Mouse (Mus musculus) MEL (cell line): ENCODE measurements at regions not wholly inside any gene's neighbourhood (a gene's known extent, or its start where the extent isn't known, plus 50 kb on each side); places are given as distances from the start of the nearest gene placed in this dataset.

Experiments
- DNase-seq: peaks from one replicate; pipeline ENCODE4 v3.0.0; 2011; ENCODE audit warnings: low read depth, low spot score
- H3K27ac ChIP-seq: 2 replicates; pipeline ENCODE4 v1.5.1; 2012; ENCODE audit warnings: low read depth, mild to moderate bottlenecking, control low read depth, low read length, moderate library complexity; ENCODE audit not compliant: control insufficient read depth
- H3K27me3 ChIP-seq, 2 experiments: fragments of 150-350 bp in 1 of 2; sonication (generic) in 1 of 2; 2 replicates each; pipeline ENCODE4 v1.6.1; 2012; ENCODE audit warnings: low read length in 2 of 2, mild to moderate bottlenecking in 2 of 2, improper control_type of control experiment in 1 of 2, moderate library complexity in 1 of 2; ENCODE audit not compliant: insufficient read depth in 2 of 2, control insufficient read depth in 1 of 2
- H3K36me3 ChIP-seq, 2 experiments: 2 replicates each; pipeline ENCODE4 v1.6.1; 2012 to 2014; ENCODE audit warnings: low read length in 2 of 2, improper control_type of control experiment in 1 of 2, inconsistent platforms in 1 of 2, mild to moderate bottlenecking in 1 of 2; ENCODE audit not compliant: insufficient read depth in 2 of 2, control insufficient read depth in 1 of 2
- H3K4me1 ChIP-seq, 2 experiments: fragments of 150-350 bp in 1 of 2; sonication (generic) in 1 of 2; 2 replicates each; pipeline ENCODE4 v1.6.1; 2012; ENCODE audit warnings: low read length in 2 of 2, improper control_type of control experiment in 1 of 2, mild to moderate bottlenecking in 1 of 2; ENCODE audit not compliant: insufficient read depth in 2 of 2, control insufficient read depth in 1 of 2
- H3K4me3 ChIP-seq, 2 experiments: fragments of 150-350 bp in 1 of 2; sonication (generic) in 1 of 2; 2 replicates each; pipeline ENCODE4 v1.5.1; 2012; ENCODE audit warnings: low read depth in 2 of 2, low read length in 2 of 2, mild to moderate bottlenecking in 2 of 2, moderate library complexity in 2 of 2, control low read depth in 1 of 2, improper control_type of control experiment in 1 of 2; ENCODE audit not compliant: control insufficient read depth in 1 of 2, insufficient read depth in 1 of 2
- H3K79me2 ChIP-seq: 2 replicates; pipeline ENCODE4 v1.6.1; 2012; ENCODE audit warnings: mild to moderate bottlenecking, low read length, moderate library complexity; ENCODE audit not compliant: control insufficient read depth, poor library complexity, insufficient read depth
- H3K9ac ChIP-seq: 2 replicates; pipeline ENCODE4 v1.6.1; 2012; ENCODE audit warnings: low read depth, mild to moderate bottlenecking, control low read depth, low read length, moderate library complexity; ENCODE audit not compliant: control insufficient read depth, poor library complexity, severe bottlenecking
- H3K9me3 ChIP-seq: fragments of 150-350 bp; sonication (generic); replicated peaks from 2 replicates; pipeline ENCODE4 v1.6.1; 2012; ENCODE audit warnings: mild to moderate bottlenecking, low read length, improper control_type of control experiment, moderate library complexity; ENCODE audit not compliant: insufficient read depth
- BHLHE40 ChIP-seq: IDR thresholded peaks from 2 replicates; pipeline ENCODE4 v1.6.1; 2012; ENCODE audit warnings: low read depth, mild to moderate bottlenecking, inconsistent platforms, low read length, improper control_type of control experiment, borderline replicate concordance
- CTCF ChIP-seq, 3 experiments: IDR thresholded peaks in 2 of 3; conservative IDR thresholded peaks in 1 of 3; 2 replicates each; pipeline ENCODE4 v1.5.1; 2011 to 2012; ENCODE audit warnings: low read length in 3 of 3, low read depth in 2 of 3, mild to moderate bottlenecking in 2 of 3, improper control_type of control experiment in 1 of 3, inconsistent platforms in 1 of 3, mixed read lengths in 1 of 3, moderate library complexity in 1 of 3; ENCODE audit not compliant: control insufficient read depth in 1 of 3, insufficient read depth in 1 of 3, poor library complexity in 1 of 3, severe bottlenecking in 1 of 3
- E2F4 ChIP-seq: IDR thresholded peaks from 2 replicates; pipeline ENCODE4 v1.6.1; 2011; ENCODE audit warnings: low read depth, low read length, improper control_type of control experiment, borderline replicate concordance
- ELF1 ChIP-seq: IDR thresholded peaks from 2 replicates; pipeline ENCODE4 v1.6.1; 2014; ENCODE audit warnings: low read depth, mild to moderate bottlenecking, inconsistent platforms, low read length, improper control_type of control experiment, moderate library complexity
- EP300 ChIP-seq, 2 experiments: IDR thresholded peaks; 2 replicates each; pipeline ENCODE4 v1.6.1; 2011; ENCODE audit warnings: improper control_type of control experiment in 2 of 2, low read length in 2 of 2, low read depth in 1 of 2, mild to moderate bottlenecking in 1 of 2
- ETS1 ChIP-seq: IDR thresholded peaks from 2 replicates; pipeline ENCODE4 v1.6.1; 2012; ENCODE audit warnings: low read depth, mild to moderate bottlenecking, inconsistent platforms, low read length, improper control_type of control experiment, moderate library complexity
- GABPA ChIP-seq: IDR thresholded peaks from 2 replicates; pipeline ENCODE4 v1.6.1; 2012; ENCODE audit warnings: low read depth, mild to moderate bottlenecking, inconsistent platforms, low read length, improper control_type of control experiment, moderate library complexity
- GATA1 ChIP-seq: IDR thresholded peaks from 2 replicates; pipeline ENCODE4 v1.6.1; 2011; ENCODE audit warnings: low read depth, low read length, improper control_type of control experiment
- HCFC1 ChIP-seq: IDR thresholded peaks from 2 replicates; pipeline ENCODE4 v1.6.1; 2012; ENCODE audit warnings: low read depth, mild to moderate bottlenecking, inconsistent platforms, low read length, improper control_type of control experiment, moderate library complexity
- JUND ChIP-seq: IDR thresholded peaks from 2 replicates; pipeline ENCODE4 v1.6.1; 2011; ENCODE audit warnings: low read depth, mild to moderate bottlenecking, improper control_type of control experiment, low read length
- KAT2A ChIP-seq: conservative IDR thresholded peaks from 2 replicates; pipeline ENCODE4 v1.6.1; 2012; ENCODE audit warnings: low read depth, low read length, improper control_type of control experiment, inconsistent platforms
- MAFK ChIP-seq: IDR thresholded peaks from 2 replicates; pipeline ENCODE4 v1.6.1; 2011; ENCODE audit warnings: low read depth, mild to moderate bottlenecking, low read length, improper control_type of control experiment, borderline replicate concordance
- MEF2A ChIP-seq: IDR thresholded peaks from 2 replicates; pipeline ENCODE4 v1.6.1; 2014; ENCODE audit warnings: low read depth, mild to moderate bottlenecking, inconsistent platforms, low read length, improper control_type of control experiment; ENCODE audit not compliant: poor library complexity, insufficient replicate concordance, severe bottlenecking; ENCODE audit errors: extremely low read depth
- MXI1 ChIP-seq: IDR thresholded peaks from 2 replicates; pipeline ENCODE4 v1.6.1; 2011; ENCODE audit warnings: mild to moderate bottlenecking, low read depth, low read length, improper control_type of control experiment
- MYB ChIP-seq: IDR thresholded peaks from 2 replicates; pipeline ENCODE4 v1.6.1; 2011; ENCODE audit warnings: mild to moderate bottlenecking, low read depth, low read length, improper control_type of control experiment
- NELFE ChIP-seq: IDR thresholded peaks from 2 replicates; pipeline ENCODE4 v1.6.1; 2011; ENCODE audit warnings: low read depth, low read length, improper control_type of control experiment
- POLR2A ChIP-seq, 2 experiments: IDR thresholded peaks; 2 replicates each; pipeline ENCODE4 v1.6.1; 2011 to 2012; ENCODE audit warnings: low read length in 2 of 2, mild to moderate bottlenecking in 2 of 2, control low read depth in 1 of 2, improper control_type of control experiment in 1 of 2, low read depth in 1 of 2, moderate library complexity in 1 of 2; ENCODE audit not compliant: control insufficient read depth in 1 of 2, insufficient read depth in 1 of 2, poor library complexity in 1 of 2
- POLR2AphosphoS2 ChIP-seq: IDR thresholded peaks from 2 replicates; pipeline ENCODE4 v1.6.1; 2011; ENCODE audit warnings: low read length, improper control_type of control experiment
- RCOR1 ChIP-seq: IDR thresholded peaks from 2 replicates; pipeline ENCODE4 v1.6.1; 2012; ENCODE audit warnings: low read depth, mild to moderate bottlenecking, inconsistent platforms, low read length, improper control_type of control experiment
- SMC3 ChIP-seq: IDR thresholded peaks from 2 replicates; pipeline ENCODE4 v1.6.1; 2011; ENCODE audit warnings: low read depth, low read length, improper control_type of control experiment
- TAL1 ChIP-seq: IDR thresholded peaks from 2 replicates; pipeline ENCODE4 v1.6.1; 2012; ENCODE audit warnings: mild to moderate bottlenecking, inconsistent platforms, low read length, moderate library complexity, mixed read lengths
- TBP ChIP-seq: IDR thresholded peaks from 2 replicates; pipeline ENCODE4 v1.8.0; 2011; ENCODE audit warnings: low read depth, low read length, improper control_type of control experiment
- TCF12 ChIP-seq: IDR thresholded peaks from 2 replicates; pipeline ENCODE4 v1.6.1; 2014; ENCODE audit warnings: low read depth, mild to moderate bottlenecking, inconsistent platforms, low read length, improper control_type of control experiment, moderate library complexity
- USF1 ChIP-seq: IDR thresholded peaks from 2 replicates; pipeline ENCODE4 v1.6.1; 2014; ENCODE audit warnings: low read depth, mild to moderate bottlenecking, inconsistent platforms, low read length, improper control_type of control experiment, moderate library complexity
- USF2 ChIP-seq, 2 experiments: IDR thresholded peaks; 2 replicates each; pipeline ENCODE4 v1.6.1; 2011 to 2012; ENCODE audit warnings: improper control_type of control experiment in 2 of 2, low read length in 2 of 2, borderline replicate concordance in 1 of 2, inconsistent platforms in 1 of 2, low read depth in 1 of 2, mild to moderate bottlenecking in 1 of 2; ENCODE audit not compliant: insufficient read depth in 1 of 2
- ZC3H11A ChIP-seq: IDR thresholded peaks from 2 replicates; pipeline ENCODE4 v1.6.1; 2012; ENCODE audit warnings: low read depth, mild to moderate bottlenecking, inconsistent platforms, low read length, improper control_type of control experiment
- ZMIZ1 ChIP-seq: IDR thresholded peaks from 2 replicates; pipeline ENCODE4 v1.6.1; 2012; ENCODE audit warnings: low read depth, mild to moderate bottlenecking, inconsistent platforms, low read length, improper control_type of control experiment, moderate library complexity

GRCm38 (mm10) chr16:76481966-76482365, 108.3 kb upstream of the Nrip1 start:
- Histone ChIP-seq H3K36me3 (no peaks in the 10 kb centered on the region), H3K79me2 (no peaks in the 10 kb centered on the region), H3K4me1 (no peaks in the 10 kb centered on the region), H3K27me3 (peaks cover 0 to 6% of the 10 kb centered on the region in 2 experiments; a peak in 2 of 4 replicates), H3K9me3 (no peaks in the 10 kb centered on the region), H3K27ac (no peak overlapping the region), H3K4me3 (no peak overlapping the region), H3K9ac (no peak overlapping the region)
- DNase-seq, result no peak
- TF ChIP-seq TAL1 (no peak), HCFC1 (no peak), GATA1 (no peak), E2F4 (no peak), MAFK (no peak), BHLHE40 (no peak), TBP (no peak), POLR2A (IDR thresholded peaks at IDR 0.05; ENCODE audit: control insufficient read depth in 1 of 2, insufficient read depth in 1 of 2, low read depth in 1 of 2, low read length in 2 of 2, poor library complexity in 1 of 2) (no peak), RCOR1 (no peak), MEF2A (no peak), ETS1 (no peak), JUND (no peak), CTCF (IDR thresholded peaks at IDR 0.05 in 2 of 3, conservative IDR thresholded peaks at IDR 0.05 in 1 of 3; ENCODE audit: control insufficient read depth in 1 of 3, insufficient read depth in 1 of 3, low read depth in 2 of 3, low read length in 3 of 3, poor library complexity in 1 of 3, severe bottlenecking in 1 of 3) (no peak), MXI1 (no peak), USF2 (IDR thresholded peaks at IDR 0.05; ENCODE audit: borderline replicate concordance in 1 of 2, insufficient read depth in 1 of 2, low read depth in 1 of 2, low read length in 2 of 2) (no peak), KAT2A (no peak), TCF12 (no peak)

DNA sequence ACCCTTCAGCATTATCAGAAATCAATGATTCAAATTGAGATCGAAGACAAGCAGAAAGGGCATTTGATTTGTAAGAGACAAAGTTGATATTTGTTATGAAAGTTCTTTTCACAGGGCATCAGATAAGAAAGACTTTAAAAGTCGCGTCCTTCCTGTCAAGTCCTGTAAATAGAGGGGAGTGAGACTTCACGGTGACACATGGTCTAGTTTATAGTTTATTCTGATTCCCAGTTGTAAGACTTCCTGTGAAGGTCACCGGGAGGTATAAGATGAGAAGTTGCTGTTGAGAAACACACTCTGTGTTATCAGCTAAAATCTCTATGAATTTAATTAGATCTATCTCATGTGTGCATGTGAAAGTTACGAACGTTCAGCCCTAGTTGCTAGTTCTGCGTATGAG, 103.8 kb upstream of the Nrip1 start:
- no peaks in the 10 kb centered on the region for H3K36me3 ChIP-seq
- no peak overlapping the region for H3K9ac ChIP-seq
- no peaks in the 10 kb centered on the region for H3K4me1 ChIP-seq
- H3K4me3 ChIP-seq, result no peak overlapping the region
- no peak for TF ChIP-seq TBP
- TF ChIP-seq ELF1, result no peak
- no peak for TF ChIP-seq RCOR1
- no peak for TF ChIP-seq USF1
- no peak for TF ChIP-seq BHLHE40
- no peak for TF ChIP-seq KAT2A
- TF ChIP-seq SMC3, result no peak
- no peak for TF ChIP-seq GATA1
- no peak for TF ChIP-seq ZC3H11A
- no peak for TF ChIP-seq ZMIZ1
- TF ChIP-seq GABPA, result no peak
- no peak for TF ChIP-seq POLR2AphosphoS2
- no peak for TF ChIP-seq MYB
- TF ChIP-seq HCFC1, result no peak
- no peak for TF ChIP-seq E2F4
- no peak for TF ChIP-seq EP300 (IDR thresholded peaks at IDR 0.05; ENCODE audit: low read depth in 1 of 2, low read length in 2 of 2)
- TF ChIP-seq NELFE, result no peak
- no peak for TF ChIP-seq MEF2A
- H3K9me3 ChIP-seq, result no peaks in the 10 kb centered on the region
- no peaks in the 10 kb centered on the region for H3K79me2 ChIP-seq
- H3K27ac ChIP-seq, result no peak overlapping the region
- DNase-seq, result no peak
- H3K27me3 ChIP-seq, result peaks cover 0 to 3% of the 10 kb centered on the region in 2 experiments; a peak in 2 of 4 replicates
